Mouse (Mus musculus): ENCODE measurements around the gene Tbx19. TPM values are rescaled to one million over a fixed set of nuclear protein-coding genes. Genes with fewer than 3 reads are reported as not detected.
A peak's percentile ranks its signal among the peaks of the same experiment; 100 is the strongest.

Tbx19 gene
- polyA plus RNA-seq, 1 experiment from 2014 or later, result not detected

- no peak overlapping the region for H3K9ac ChIP-seq
- H3K4me3 ChIP-seq (ENCODE audit: low read depth, low read length), result no peak overlapping the region
- H3K4me2 ChIP-seq, result no peak overlapping the region
- no peaks in the 10 kb centered on the region for H3K9me3 ChIP-seq (ENCODE audit: low read depth, low read length)
- DNase-seq (no peak), ATAC-seq (ENCODE audit: insufficient read depth) (no peak; the same call in 1 of the 2 replicates)
- TF ChIP-seq CTCF (IDR thresholded peaks at IDR 0.05; ENCODE audit: low read depth), result no peak
- no peak overlapping the region for H3K27ac ChIP-seq (ENCODE audit: low read depth)
- 83% methylated on average over 3 of the region's 3 CpGs for WGBS
- H3K27me3 ChIP-seq (ENCODE audit: insufficient read depth, low read length), result no peaks in the 10 kb centered on the region
- no peaks in the 10 kb centered on the region for H3K4me1 ChIP-seq (ENCODE audit: insufficient read depth)
- H3K36me3 ChIP-seq (ENCODE audit: insufficient read depth), result no peaks in the 10 kb centered on the region
Observed at GRCm38 (mm10) chr1:165169462-165169861, 8.9 kb upstream of the Tbx19 start.

- no peak overlapping the region for H3K4me3 ChIP-seq (ENCODE audit: low read depth, low read length)
- no peak overlapping the region for H3K4me2 ChIP-seq
- H3K36me3 ChIP-seq (ENCODE audit: insufficient read depth), result no peaks in the 10 kb centered on the region
- H3K9me3 ChIP-seq (ENCODE audit: low read depth, low read length), result no peaks in the 10 kb centered on the region
- ATAC-seq (ENCODE audit: insufficient read depth), result no peak
- 80% methylated on average over 6 of the region's 6 CpGs for WGBS
- H3K9ac ChIP-seq, result no peak overlapping the region
- DNase-seq, result no peak
- H3K4me1 ChIP-seq (ENCODE audit: insufficient read depth), result no peaks in the 10 kb centered on the region
- H3K27me3 ChIP-seq (ENCODE audit: insufficient read depth, low read length), result no peaks in the 10 kb centered on the region
- no peak for TF ChIP-seq CTCF (IDR thresholded peaks at IDR 0.05; ENCODE audit: low read depth)
- no peak overlapping the region for H3K27ac ChIP-seq (ENCODE audit: low read depth)
Observed at GRCm38 (mm10) chr1:165164920-165165319, 4.3 kb upstream of the Tbx19 start.

GRCm38 (mm10) chr1:165158841-165159240 lies 1.7 kb downstream of the Tbx19 start:
- no peak overlapping the region for H3K9ac ChIP-seq
- H3K27ac ChIP-seq (ENCODE audit: low read depth), result no peak overlapping the region
- H3K4me1 ChIP-seq (ENCODE audit: insufficient read depth), result no peaks in the 10 kb centered on the region
- H3K4me3 ChIP-seq (ENCODE audit: low read depth, low read length), result no peak overlapping the region
- ATAC-seq (ENCODE audit: insufficient read depth) (no peak), DNase-seq (no peak)
- H3K36me3 ChIP-seq (ENCODE audit: insufficient read depth), result no peaks in the 10 kb centered on the region
- H3K9me3 ChIP-seq (ENCODE audit: low read depth, low read length), result no peaks in the 10 kb centered on the region
- no peak overlapping the region for H3K4me2 ChIP-seq
- 73% methylated on average over 10 of the region's 10 CpGs for WGBS
- no peaks in the 10 kb centered on the region for H3K27me3 ChIP-seq (ENCODE audit: insufficient read depth, low read length)
- no peak for TF ChIP-seq CTCF (IDR thresholded peaks at IDR 0.05; ENCODE audit: low read depth)

- no peak overlapping the region for H3K27ac ChIP-seq (ENCODE audit: low read depth)
- H3K27me3 ChIP-seq (ENCODE audit: insufficient read depth, low read length), result no peaks in the 10 kb centered on the region
- H3K9me3 ChIP-seq (ENCODE audit: low read depth, low read length), result no peaks in the 10 kb centered on the region
- no peak for TF ChIP-seq CTCF (IDR thresholded peaks at IDR 0.05; ENCODE audit: low read depth)
- ATAC-seq (ENCODE audit: insufficient read depth) (no peak), DNase-seq (no peak)
- no peak overlapping the region for H3K4me3 ChIP-seq (ENCODE audit: low read depth, low read length)
- no peak overlapping the region for H3K4me2 ChIP-seq
- no peak overlapping the region for H3K9ac ChIP-seq
- 78% methylated on average over 4 of the region's 4 CpGs for WGBS
- H3K4me1 ChIP-seq (ENCODE audit: insufficient read depth), result no peaks in the 10 kb centered on the region
- H3K36me3 ChIP-seq (ENCODE audit: insufficient read depth), result no peaks in the 10 kb centered on the region
Observed at GRCm38 (mm10) chr1:165154162-165154561, 6.4 kb downstream of the Tbx19 start.

- ATAC-seq (ENCODE audit: insufficient read depth) (no peak), DNase-seq (no peak)
- Histone ChIP-seq H3K27ac (ENCODE audit: low read depth) (no peak overlapping the region), H3K9me3 (ENCODE audit: low read depth, low read length) (no peaks in the 10 kb centered on the region), H3K9ac (no peak overlapping the region), H3K4me1 (ENCODE audit: insufficient read depth) (no peaks in the 10 kb centered on the region), H3K27me3 (ENCODE audit: insufficient read depth, low read length) (no peaks in the 10 kb centered on the region), H3K4me3 (ENCODE audit: low read depth, low read length) (no peak overlapping the region), H3K36me3 (ENCODE audit: insufficient read depth) (no peaks in the 10 kb centered on the region), H3K4me2 (no peak overlapping the region)
- WGBS, result 65% methylated on average over 8 of the region's 8 CpGs
- no peak for TF ChIP-seq CTCF (IDR thresholded peaks at IDR 0.05; ENCODE audit: low read depth)
Observed at GRCm38 (mm10) chr1:165151216-165151615, 9.4 kb downstream of the Tbx19 start.

GRCm38 (mm10) chr1:165142343-165142916 lies 18.1 kb downstream of the Tbx19 start:
- Histone ChIP-seq H3K4me3 (ENCODE audit: low read depth, low read length) (no peak overlapping the region), H3K4me2 (no peak overlapping the region), H3K27ac (ENCODE audit: low read depth) (no peak overlapping the region), H3K27me3 (ENCODE audit: insufficient read depth, low read length) (no peaks in the 10 kb centered on the region), H3K9me3 (ENCODE audit: low read depth, low read length) (no peaks in the 10 kb centered on the region), H3K4me1 (ENCODE audit: insufficient read depth) (no peaks in the 10 kb centered on the region), H3K36me3 (ENCODE audit: insufficient read depth) (no peaks in the 10 kb centered on the region), H3K9ac (no peak overlapping the region)
- peak; percentile 58; the same call in 1 of the 2 replicates for ATAC-seq (ENCODE audit: insufficient read depth)
- DNase-seq, result peak; percentile 47
- WGBS, result 65% methylated on average over 12 of the region's 12 CpGs
- no peak for TF ChIP-seq CTCF (IDR thresholded peaks at IDR 0.05; ENCODE audit: low read depth)

GRCm38 (mm10) chr1:165140227-165140626 lies 20.3 kb downstream of the Tbx19 start:
- Histone ChIP-seq H3K9me3 (ENCODE audit: low read depth, low read length) (no peaks in the 10 kb centered on the region), H3K27me3 (ENCODE audit: insufficient read depth, low read length) (no peaks in the 10 kb centered on the region), H3K4me1 (ENCODE audit: insufficient read depth) (no peaks in the 10 kb centered on the region), H3K36me3 (ENCODE audit: insufficient read depth) (no peaks in the 10 kb centered on the region), H3K27ac (ENCODE audit: low read depth) (no peak overlapping the region), H3K4me2 (no peak overlapping the region), H3K9ac (no peak overlapping the region), H3K4me3 (ENCODE audit: low read depth, low read length) (no peak overlapping the region)
- 42% methylated on average over 3 of the region's 3 CpGs for WGBS
- ATAC-seq (ENCODE audit: insufficient read depth) (no peak), DNase-seq (no peak)
- no peak for TF ChIP-seq CTCF (IDR thresholded peaks at IDR 0.05; ENCODE audit: low read depth)

Measured in lung, embryonic 14.5 days (tissue).